Mouse (Mus musculus): Measurements from ENCODE around the gene Mid2. TPM values are rescaled to one million over a fixed set of nuclear protein-coding genes. Genes with fewer than 3 reads are reported as not detected.
"Not testable (repeated sequence)": the region's sequence is repeated elsewhere in the genome, so short reads cannot be mapped to it uniquely, and the experiment has no call there.

The Mid2 gene
- total RNA-seq (2021) = 10 to 100 TPM; 14.7 to 17.8 TPM

DNA sequence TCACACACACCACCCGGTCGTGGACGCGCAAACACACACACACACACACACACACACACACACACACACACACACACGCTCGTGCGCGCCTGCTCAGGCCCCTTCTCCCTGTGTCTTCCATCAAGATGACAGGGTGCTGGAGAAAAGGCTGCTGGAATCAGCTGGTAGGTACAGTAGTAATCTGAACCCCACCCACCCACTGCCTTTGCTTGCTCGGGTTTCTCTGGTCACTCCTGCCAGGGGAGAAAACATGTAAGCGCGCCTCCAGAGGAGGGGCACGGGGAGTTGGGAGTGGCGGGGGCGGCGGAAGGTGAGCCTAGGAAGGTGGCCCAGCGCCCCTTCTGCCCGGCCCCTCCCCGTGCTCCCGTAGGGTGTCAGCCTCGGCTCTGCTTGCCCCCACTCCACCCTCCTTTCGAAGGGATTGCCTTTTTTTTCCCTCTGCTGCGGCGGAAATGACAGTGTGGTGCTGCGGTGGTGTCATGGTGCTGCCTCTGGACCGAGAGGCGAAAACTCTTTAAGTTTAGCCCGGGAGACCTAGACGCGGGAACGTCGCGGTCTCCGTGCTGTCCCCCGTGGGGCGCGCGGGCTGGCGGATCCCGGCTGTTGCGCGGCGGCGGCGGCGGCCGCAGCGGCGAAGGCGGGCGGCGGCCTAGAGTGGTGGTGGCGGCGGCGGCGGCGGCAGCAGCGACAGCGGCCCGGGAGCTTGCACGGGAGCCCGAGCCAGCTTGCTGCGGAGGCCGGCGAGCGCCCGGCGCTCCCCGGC, at the start of gene Mid2:
TSS of gene Mid2 (plus strand) at position 121 of the 763 bp plus-strand sequence.
- intact Hi-C loops (cut with DNase I) = no loop called here
- DNase-seq (ENCODE audit: low spot score) = peak; percentile 14

DNA sequence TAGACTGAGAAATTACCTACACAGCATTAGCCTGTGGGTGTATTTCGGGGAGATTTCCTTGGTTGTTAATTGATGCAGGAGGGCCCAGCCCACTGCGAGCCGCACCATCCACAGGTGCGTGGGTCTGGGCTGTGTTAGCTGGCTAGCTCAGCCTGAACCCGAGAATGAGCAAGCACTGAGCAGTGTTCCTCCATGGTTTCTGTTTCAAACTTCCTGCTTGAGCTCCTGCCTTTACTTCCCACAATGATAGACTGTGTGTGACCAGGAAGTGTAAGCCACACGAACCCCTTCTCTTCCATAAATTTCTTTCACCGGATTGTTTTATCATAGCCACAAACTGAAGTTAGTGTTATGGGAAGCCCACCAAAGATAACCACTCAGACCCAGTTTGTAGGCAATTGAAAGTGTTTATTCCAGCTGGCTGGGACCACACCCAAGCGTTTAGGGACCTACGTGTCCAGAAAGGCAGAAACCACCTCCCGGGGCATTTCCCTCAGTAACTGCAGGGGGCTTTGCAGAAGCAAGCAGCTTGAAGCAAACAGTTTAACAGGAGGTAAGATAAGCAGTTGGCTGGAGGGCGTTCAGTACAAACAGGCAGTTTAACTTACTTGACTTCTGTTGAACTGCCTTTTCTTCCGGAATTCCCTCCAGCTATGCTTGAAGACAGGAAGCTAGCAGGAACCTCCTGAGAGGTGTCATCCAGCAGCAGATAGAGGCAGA, 39.4 kb upstream of the Mid2 start:
- no peak for DNase-seq (ENCODE audit: low spot score)
- intact Hi-C loops (cut with DNase I) = no loop called here

DNA sequence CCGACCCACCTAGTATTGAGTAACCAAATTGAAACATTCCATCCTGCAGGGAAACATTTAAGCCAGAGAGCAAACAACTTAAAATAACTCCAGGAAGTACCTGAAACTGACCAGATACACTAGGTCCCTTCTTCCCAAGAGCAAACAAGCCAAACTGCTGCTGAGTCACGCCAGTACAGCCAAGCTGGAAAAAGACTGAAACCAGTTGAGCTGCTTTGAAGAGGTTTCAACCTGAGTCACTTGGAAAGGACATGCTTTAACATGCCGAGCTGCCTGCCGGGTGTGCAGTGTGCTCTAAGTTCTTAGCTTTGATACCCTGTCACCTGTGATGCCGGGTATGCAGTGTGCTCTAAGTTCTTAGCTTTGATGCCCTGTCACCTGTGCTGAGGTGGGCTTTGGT, 26.4 kb upstream of the Mid2 start:
- DNase-seq (ENCODE audit: low spot score) = no peak

DNA sequence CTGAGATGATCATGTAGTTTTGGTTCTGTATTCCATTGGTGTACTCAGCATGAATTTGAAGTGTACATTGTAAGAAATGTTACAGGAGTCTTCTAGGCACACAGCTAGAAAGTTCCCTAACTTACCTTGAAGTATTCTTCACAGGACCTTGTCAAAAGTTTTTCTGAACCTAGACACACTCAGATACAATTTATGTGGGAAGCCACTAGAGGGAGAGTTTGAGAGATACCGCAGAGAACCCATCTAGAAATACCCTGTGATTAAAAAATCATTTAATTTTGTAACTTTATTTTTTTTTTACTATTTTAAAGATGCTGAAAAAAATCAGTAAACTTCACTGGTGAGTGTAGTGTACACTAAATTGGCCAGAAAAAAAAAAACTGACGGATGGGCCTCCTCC, 24.8 kb upstream of the Mid2 start:
- intact Hi-C loops (cut with DNase I) = no loop called here
- DNase-seq (ENCODE audit: low spot score) = no peak

More for the DNA sequence above, 26.4 kb upstream of the Mid2 start:
- intact Hi-C loops (cut with DNase I) = no loop called here

DNA sequence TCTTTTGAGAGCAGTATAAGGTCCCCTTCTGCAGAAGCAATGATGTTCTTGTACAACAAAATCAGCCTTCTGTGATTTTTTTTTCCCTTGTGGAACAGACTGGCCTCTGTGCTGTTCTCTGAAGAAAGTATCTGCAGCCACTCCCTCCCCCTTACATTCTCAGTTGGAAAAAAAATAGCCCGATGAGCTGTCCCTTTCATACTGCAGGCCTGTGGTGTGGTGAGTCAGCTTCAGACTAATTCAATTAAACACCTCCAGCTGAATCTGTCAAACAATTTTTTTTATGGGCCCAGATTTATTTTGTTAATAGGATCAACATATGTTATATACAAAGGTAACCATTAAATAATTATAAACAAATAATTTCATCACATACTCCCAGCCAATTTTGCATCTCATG, 3.7 kb upstream of the Mid2 start:
- intact Hi-C loops (cut with DNase I) = no loop called here

DNA sequence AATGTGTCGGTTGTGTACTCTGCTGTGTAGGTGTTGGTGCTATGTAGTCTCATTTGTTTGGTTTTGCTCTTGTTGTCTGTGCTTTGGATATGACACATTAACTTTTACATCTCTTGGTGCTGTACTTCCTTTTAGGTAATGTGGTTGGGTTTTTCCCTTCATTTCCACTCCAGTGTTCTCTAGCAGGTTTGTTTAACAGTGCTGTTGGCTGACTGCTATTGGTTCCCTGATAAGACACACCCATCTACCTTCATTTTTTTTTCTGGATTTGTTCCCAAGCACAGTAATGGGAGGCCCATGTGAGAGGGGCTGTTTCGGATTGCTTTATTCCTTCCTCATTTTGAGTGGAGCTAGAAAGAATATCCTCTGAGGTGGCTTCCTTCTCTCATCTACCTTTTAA, 883 bp upstream of the Mid2 start:
- intact Hi-C loops (cut with DNase I) = no loop called here

More for the DNA sequence above, 3.7 kb upstream of the Mid2 start:
- no peak for DNase-seq (ENCODE audit: low spot score)

DNA sequence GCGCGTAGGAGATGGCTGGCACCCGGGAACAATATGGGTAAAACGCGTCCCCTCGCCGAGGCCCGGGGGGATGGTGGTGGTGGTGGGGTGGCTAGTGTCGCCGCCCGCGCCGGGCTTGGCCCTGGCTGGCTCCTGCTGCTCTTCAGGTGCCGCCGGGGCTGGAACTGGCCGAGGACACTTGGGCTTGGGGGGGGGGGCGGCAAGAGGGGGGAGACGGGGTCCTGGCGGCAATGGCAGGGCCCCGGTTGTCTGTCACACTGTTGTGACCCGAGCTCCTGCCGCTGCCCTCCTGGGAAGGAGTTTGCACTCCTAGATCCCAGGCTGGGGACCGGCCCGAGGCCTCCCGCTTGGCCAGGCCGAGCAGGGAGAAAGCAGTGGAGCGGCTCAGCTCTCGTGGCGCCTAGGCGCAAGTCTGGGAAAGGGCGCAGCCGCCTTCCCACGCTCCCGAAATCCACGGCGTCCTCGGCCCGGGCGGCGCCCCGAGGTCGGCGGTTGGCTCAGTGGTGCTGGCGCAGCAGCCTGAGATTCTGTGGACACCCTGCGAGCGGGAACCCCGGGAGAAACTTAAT, 927 bp downstream of the Mid2 start:
- peak; percentile 4 for DNase-seq (ENCODE audit: low spot score)
- intact Hi-C loops (cut with DNase I) = no loop called here

More for the DNA sequence above, 883 bp upstream of the Mid2 start:
- no peak for DNase-seq (ENCODE audit: low spot score)

DNA sequence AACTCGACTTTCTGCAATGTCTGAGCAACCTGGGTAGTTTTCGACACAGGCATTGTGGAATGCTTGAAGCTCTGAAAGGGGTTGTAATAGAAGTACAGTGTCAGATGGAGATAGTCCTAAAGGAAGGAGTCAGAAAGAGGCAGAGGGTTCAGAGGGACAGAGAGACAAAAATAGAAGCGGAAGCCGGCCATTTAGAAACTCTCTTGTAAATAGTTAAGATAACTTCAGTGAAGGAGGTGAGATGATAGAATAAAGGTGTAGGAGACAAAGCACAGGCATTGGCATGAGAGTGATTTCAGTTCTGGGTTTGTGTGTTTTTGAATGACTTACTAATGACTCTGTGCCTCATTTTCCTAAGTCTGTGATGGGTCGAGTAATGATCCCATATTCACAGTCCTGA, 11.0 kb downstream of the Mid2 start:
- intact Hi-C loops (cut with DNase I) = no loop called here
- no peak for DNase-seq (ENCODE audit: low spot score)

DNA sequence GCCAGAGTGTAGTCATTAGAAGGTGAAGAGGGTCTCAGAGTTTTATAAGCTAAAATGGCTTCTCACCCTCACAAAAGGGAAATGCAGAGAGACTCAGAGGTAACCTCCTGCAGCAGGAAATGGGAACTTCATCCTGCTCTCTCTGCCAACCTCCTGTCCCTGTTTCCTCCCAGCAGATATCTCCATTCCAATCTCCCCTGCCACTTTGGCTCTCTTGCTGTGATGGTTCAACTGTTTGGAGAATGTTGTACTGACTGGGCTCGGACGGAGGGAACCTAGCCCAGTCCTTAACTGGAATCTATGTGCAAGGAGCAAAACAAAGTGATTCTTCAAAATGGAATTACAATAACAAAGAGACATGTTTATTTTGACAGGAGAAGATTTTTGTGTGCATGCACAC, 23.9 kb downstream of the Mid2 start:
- intact Hi-C loops (cut with DNase I) = no loop called here
- no peak for DNase-seq (ENCODE audit: low spot score)

DNA sequence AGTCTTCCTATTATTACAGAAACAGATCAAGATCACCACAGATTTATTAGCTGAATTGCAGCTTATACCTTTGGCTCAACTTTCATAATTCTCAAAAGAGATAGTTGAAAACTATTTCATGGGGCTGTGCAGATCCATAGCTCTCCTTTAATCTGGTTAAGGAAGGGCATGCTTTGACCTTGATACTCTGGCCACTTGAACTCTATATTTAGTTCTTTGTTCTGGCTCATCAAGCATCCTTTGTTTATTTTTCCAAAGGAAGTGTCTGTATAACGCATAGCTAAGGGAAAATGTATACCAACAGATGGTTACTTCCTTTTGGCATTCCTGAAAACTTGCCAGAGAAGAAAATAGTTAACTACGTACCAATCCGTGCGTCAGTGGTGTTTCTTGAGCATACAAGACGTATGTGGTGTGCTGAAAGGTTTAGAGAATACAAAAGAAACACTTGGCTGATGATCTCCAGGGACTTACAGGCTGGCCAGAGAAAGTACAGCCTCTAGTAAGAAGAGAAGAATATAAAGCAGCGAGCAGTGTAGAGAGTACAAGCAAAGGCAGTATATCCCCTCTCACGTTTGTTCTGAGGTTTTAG, 33.6 kb downstream of the Mid2 start:
- DNase-seq (ENCODE audit: low spot score); intact Hi-C loops (cut with DNase I): not testable (repeated sequence)

DNA sequence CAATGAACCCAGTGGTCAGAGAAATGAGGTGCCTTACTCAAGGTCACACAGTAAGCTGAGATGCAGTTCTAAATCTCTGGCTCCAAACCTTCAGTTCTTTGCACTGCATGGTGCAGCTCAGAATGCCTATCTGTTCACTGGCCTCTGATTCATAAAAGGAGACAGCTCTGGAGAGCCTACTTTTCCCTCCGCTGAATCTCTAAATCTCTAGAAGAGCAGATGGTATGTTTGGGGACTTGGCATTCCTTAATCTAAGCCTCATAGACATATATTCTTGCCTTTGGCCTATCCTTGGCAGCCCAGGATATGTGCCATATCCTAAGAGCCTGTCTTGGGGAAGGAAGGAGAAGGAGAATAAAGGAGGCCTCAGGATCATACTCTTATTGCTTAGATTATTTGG, 38.8 kb downstream of the Mid2 start:
- no peak for DNase-seq (ENCODE audit: low spot score)
- intact Hi-C loops (cut with DNase I) = no loop called here

DNA sequence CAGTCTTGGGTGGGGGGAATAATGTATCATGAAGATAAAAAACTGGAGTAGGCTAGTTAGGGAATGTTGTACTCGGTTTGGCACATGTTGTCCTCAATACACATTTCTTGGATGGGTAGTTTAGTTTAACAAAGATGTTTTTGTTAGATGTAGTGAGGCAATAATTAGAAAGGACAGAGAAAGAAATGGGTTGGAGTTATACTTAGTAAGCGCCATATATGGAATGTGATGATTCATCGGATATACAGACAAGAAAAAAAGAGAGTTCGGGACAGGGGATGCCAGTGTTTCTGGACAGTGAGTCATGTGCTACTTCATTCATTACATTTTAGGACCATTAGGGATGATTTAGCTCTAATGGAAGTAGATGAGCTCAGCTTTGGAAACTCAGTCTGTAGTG, 41.7 kb downstream of the Mid2 start:
- DNase-seq (ENCODE audit: low spot score) = no peak
- intact Hi-C loops (cut with DNase I) = no loop called here

DNA sequence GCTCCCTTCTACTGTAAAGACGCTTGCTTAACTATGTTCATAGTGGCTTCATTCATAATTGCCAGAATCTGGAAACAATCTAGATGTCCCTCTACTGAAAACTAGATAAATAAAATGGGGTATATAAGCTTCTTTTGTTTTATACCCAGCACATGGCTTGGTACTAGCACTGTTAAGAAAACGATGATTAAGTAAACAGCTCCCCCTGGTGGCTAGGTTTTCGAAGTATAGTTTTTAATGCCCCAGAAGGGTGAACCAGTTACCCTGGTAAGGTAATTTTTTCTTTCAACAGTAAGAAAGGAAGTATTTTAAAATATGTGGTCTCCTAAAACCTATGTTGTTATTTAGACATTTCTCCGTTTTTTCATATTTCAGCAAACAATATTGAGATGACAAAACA, 58.0 kb downstream of the Mid2 start:
- intact Hi-C loops (cut with DNase I) = loop anchor here (5.0 kb wide), 4 partner anchors 65 to 245 kb away; no protein-coding TSS in a partner anchor
- no peak for DNase-seq (ENCODE audit: low spot score)

DNA sequence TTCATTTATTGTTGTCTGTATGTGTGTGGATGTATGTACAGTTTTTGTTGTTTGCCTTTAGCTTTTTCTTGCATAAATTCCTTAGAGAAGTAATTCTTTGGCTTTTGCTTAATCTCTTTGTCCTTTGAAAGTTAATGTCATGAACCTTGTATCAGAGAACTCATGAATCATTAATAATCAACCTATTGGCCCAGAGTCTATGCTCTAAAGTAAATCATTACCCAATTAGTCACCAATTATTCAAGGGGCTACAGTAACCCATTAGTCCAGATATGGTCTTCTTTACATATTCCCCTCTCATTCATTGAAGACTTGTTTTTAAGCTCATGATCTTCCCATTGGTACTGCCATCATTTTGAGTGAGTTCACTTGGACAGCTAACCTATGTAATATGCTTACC, 74.6 kb downstream of the Mid2 start:
- intact Hi-C loops (cut with DNase I) = no loop called here
- DNase-seq (ENCODE audit: low spot score) = no peak

DNA sequence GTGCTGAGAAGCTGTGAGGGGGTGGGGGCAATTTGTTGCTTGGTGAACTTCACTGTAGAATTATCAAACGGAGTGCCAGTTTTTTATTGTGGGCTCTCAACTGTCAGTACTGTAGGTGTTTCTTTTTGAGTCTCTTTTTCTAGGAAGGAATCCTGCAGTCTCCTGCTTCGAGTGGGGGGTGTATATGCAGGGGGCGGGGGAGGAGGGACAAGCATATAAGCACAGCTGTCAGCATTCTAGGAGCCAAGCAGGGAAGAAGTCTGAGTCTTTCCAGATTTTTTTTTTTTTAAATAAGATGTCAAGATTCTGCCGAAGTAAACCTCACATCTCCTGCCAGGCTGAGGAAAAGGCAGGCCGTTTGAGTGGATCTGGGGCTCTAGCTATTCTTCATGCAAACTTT, 78.8 kb downstream of the Mid2 start:
- intact Hi-C loops (cut with DNase I) = no loop called here
- DNase-seq (ENCODE audit: low spot score) = no peak

DNA sequence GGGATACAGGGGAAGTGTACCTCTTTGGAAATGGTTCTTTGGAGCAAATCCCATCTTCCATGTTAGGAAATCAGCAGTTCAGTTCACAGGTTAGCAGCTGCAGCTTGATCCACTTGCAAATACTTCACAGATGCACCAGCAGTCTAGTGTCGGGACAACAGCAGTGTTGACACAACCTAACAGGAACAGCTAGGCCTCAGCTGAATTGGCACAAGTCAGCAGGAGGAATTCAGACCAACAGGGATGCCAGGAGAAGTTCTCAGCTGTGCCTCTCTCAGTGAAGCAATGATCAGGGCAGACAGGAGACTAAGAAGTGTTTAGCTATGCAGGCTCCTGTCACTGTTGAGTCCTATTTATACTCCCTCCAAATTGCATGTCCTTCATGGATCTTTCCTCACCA, 105.4 kb downstream of the Mid2 start:
- DNase-seq (ENCODE audit: low spot score) = no peak
- intact Hi-C loops (cut with DNase I) = no loop called here

DNA sequence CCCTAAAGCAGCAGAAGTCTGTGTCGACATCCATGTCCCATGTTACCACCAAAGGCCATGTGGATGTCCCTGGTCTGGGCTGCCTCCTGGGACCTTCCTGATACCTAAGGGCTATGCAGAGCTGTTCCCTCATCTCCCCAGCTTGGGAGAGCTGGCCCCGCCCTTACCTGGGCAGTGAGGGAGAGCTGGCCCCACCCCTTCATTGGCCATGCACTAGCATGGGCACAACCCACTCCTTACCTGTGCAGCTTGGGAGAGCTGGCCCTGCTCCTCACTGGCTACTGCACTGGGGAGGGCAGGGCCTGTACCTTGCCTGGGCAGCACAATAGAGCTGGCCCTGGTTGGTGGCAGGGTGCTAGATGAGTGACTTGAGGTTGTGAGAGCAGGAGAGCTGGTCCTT, 140.9 kb downstream of the Mid2 start:
- intact Hi-C loops (cut with DNase I) = no loop called here
- no peak for DNase-seq (ENCODE audit: low spot score)

DNA sequence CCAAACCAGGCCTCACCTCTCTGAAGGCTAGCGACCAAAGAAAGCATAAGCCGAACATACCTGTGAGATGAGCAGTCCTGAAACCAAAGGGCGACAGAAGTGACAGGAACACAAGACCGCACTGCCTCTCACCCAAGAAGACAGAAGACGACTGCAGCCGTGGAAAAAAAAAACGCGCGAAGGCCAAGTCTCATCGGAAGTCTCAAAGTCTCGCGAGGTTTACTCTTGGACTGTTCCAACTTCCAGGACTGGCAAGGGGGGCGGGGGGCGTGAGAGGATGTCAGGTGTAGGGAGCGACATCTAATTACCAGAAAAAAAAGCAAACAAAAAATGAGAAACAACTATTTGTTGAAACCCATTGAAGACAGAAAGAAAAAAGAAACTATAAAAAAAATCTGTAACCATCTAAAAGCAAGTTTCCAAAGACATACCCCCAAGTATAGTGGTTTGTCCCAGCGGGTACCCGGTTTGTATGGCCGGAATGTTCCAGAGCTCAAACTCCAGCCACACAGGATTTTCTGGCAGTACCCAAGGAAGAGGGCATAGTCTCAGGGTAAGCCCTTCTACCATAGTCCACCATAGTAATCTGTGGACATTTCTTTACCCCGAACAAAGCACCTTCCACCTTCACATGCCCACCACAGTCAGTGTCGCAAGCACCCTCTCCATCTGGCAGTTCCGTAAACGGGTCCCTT, 149.1 kb downstream of the Mid2 start, which contains the start of gene Tex13b:
TSS of gene Tex13b (minus strand) at position 122 of the 695 bp plus-strand sequence.
- intact Hi-C loops (cut with DNase I) = no loop called here
- no peak for DNase-seq (ENCODE audit: low spot score)
